Mouse (Mus musculus) forebrain, embryonic 16.5 days (tissue): ENCODE measurements around the gene Pdlim4. TPM values are rescaled to one million over a fixed set of nuclear protein-coding genes. Genes with fewer than 3 reads are reported as not detected.

Experiments used
- ATAC-seq: fragments of 200-750 bp; cut with Nextera tagmentation; 2 replicates; pipeline ENCODE4 v1.8.0; 2017; ENCODE audit warnings: mild to moderate bottlenecking, moderate library complexity
- H3K27ac ChIP-seq: fragments of 300-500 bp; sonication (generic); 2 replicates; pipeline ENCODE4 v1.5.1; 2014; ENCODE audit warnings: low read length, control low read depth
- H3K27me3 ChIP-seq: fragments of 300-500 bp; sonication (generic); replicated peaks from 2 replicates; pipeline ENCODE4 v1.6.1; 2014; ENCODE audit warnings: low read length; ENCODE audit not compliant: control insufficient read depth, insufficient read depth
- H3K36me3 ChIP-seq: fragments of 300-500 bp; sonication (generic); 2 replicates; pipeline ENCODE4 v1.6.1; 2014; ENCODE audit not compliant: control insufficient read depth, insufficient read depth
- H3K4me1 ChIP-seq: fragments of 300-500 bp; sonication (generic); replicated peaks from 2 replicates; pipeline ENCODE4 v1.6.1; 2014; ENCODE audit warnings: low read length; ENCODE audit not compliant: control insufficient read depth, insufficient read depth
- H3K4me2 ChIP-seq: fragments of 300-500 bp; sonication (generic); 2 replicates; pipeline ENCODE4 v1.6.1; 2014; ENCODE audit warnings: mild to moderate bottlenecking, low read length, control low read depth
- H3K4me3 ChIP-seq: fragments of 300-500 bp; sonication (generic); replicated peaks from 2 replicates; pipeline ENCODE4 v1.5.1; 2014; ENCODE audit warnings: mild to moderate bottlenecking, low read length, control low read depth
- H3K9ac ChIP-seq: fragments of 300-500 bp; sonication (generic); replicated peaks from 2 replicates; pipeline ENCODE4 v1.6.1; 2014; ENCODE audit warnings: low read depth, low read length, control low read depth
- H3K9me3 ChIP-seq: fragments of 300-500 bp; sonication (generic); 2 replicates; pipeline ENCODE4 v1.6.1; 2016; ENCODE audit warnings: low read length; ENCODE audit not compliant: control insufficient read depth
- WGBS: fragments of 180-500 bp; shearing (Covaris S2); extraction: QIAGEN DNeasy Blood & Tissue Kit; methylation state at CpG from one replicate; pipeline ENCODE4 v1.1.7; 2014; 5-methylcytosine and 5-hydroxymethylcytosine counted together
- polyA plus RNA-seq: library from polyadenylated mRNA; unstranded; fragments of >200 nt; fragmentation: Nextera tagmentation; extraction: Ambion mirVana; gene quantifications from 2 replicates; pipeline ENCODE4 v1.2.1, GENCODE M21; 2015

The Pdlim4 gene
- polyA plus RNA-seq, 1 experiment from 2014 or later = 45.3 TPM

DNA sequence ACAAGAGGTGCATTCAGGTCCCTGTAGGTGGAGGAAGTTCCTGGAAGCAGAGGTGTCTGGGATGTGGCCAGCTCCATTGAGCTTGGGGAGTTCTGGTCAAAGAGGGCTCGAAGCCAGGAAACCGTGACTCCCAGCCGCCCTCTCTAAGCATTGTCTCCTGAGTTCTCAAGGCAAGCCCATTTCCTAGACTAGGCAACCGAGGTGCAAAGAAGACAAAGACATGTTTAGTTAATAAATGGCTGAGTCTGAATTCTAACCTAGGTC lies 3.0 kb downstream of the Pdlim4 start:
- Histone ChIP-seq H3K27ac (no peak overlapping the region), H3K9ac (no peak overlapping the region), H3K36me3 (no peaks in the 10 kb centered on the region), H3K9me3 (no peaks in the 10 kb centered on the region), H3K27me3 (no peaks in the 10 kb centered on the region), H3K4me3 (no peak overlapping the region), H3K4me2 (no peak overlapping the region), H3K4me1 (peaks cover 33% of the 10 kb centered on the region)
- ATAC-seq = no peak
- 91% methylated on average over 4 of the region's 4 CpGs for WGBS

DNA sequence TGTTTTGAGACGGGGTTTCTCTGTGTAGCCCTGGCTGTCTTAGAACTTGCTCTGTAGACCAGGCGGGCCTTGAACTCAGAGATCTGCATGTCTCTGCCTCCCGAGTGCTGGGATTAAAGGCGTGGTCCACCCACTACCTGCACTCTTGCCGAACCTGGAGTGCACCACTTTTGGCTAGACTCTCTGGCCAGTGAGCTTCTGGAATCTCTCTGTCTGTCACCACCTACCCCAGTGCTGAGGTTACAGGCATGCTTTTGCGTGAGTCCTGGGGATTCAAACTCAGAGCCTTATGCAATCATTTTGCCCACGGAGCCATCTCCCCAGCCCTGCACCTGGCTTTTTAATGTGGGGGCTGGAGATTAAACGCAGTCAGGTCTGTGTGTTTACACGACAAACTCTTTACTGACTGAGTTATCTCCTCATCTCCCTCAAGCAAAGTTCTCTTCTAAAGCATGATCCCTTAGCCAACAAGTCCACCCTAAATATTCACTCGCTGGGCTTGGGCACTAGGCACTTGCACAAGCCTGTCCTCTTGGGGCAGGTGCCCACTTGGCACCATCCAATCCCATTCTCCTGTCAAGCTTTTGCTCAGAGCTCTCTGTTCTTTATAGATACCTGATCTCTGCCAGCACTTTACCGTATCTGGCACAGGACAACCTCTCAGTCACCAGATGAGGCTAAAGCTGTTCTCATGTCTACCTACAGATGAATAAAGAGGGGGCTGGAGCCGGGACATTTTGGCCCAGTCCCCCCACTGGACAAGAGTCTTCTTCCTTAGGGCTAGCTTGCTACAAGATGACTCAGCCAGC lies 3.5 kb downstream of the Pdlim4 start:
- no peak overlapping the region for H3K27ac ChIP-seq
- H3K4me3 ChIP-seq = no peak overlapping the region
- no peak for ATAC-seq
- H3K36me3 ChIP-seq = no peaks in the 10 kb centered on the region
- no peak overlapping the region for H3K9ac ChIP-seq
- H3K4me1 ChIP-seq = peaks cover 36% of the 10 kb centered on the region
- H3K27me3 ChIP-seq = no peaks in the 10 kb centered on the region
- 89% methylated on average over 12 of the region's 12 CpGs for WGBS
- H3K9me3 ChIP-seq = no peaks in the 10 kb centered on the region
- H3K4me2 ChIP-seq = no peak overlapping the region

DNA sequence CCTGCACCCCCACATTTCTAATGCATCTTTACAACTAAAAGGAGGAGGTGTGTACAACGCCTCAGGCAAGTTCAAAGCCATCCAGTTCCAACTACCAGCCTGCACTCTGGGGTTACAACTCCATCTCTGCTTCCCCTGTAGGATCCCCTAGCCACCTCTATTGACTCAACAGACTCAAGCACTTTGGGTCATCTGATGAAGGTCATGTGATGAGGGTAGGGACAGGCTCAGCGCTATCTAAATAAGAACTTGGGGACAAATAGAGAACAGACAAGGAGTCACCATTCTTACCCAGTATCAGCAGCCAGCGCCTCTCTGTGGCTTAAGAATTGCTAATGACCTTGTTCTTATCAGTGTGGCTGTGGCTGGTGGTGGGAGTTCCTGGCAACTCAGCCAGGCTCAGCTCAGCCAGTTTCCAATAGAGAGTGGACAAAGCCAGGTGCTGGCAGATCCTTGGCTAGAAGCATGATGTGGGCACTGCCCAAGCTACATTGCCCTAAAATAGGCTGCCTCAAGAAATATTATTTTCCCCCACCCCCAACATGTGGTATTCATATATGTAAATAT lies 4.3 kb downstream of the Pdlim4 start:
- no peak for ATAC-seq

DNA sequence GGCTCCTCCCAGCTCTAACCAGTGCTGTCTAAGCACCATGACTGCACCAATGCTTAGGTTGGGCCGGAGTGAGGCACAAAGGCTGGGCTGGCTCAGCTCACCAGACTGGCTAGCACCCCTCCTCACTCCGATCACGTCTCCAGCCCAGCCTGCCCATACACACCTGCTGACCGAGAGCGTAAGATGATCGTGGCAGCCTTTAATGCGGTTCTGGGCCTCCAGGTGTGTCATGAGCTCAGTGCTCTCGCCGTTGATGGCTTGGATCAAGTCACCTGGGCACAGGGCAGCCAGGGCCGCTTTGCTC lies 5.4 kb downstream of the Pdlim4 start:
- no peaks in the 10 kb centered on the region for H3K9me3 ChIP-seq

More for the DNA sequence above, 4.3 kb downstream of the Pdlim4 start:
- peaks cover 42% of the 10 kb centered on the region for H3K4me1 ChIP-seq
- no peaks in the 10 kb centered on the region for H3K27me3 ChIP-seq
- H3K9ac ChIP-seq = no peak overlapping the region
- 75% methylated on average over 3 of the region's 3 CpGs for WGBS
- no peaks in the 10 kb centered on the region for H3K9me3 ChIP-seq
- no peak overlapping the region for H3K27ac ChIP-seq
- H3K4me2 ChIP-seq = no peak overlapping the region
- H3K4me3 ChIP-seq = no peak overlapping the region
- H3K36me3 ChIP-seq = no peaks in the 10 kb centered on the region

DNA sequence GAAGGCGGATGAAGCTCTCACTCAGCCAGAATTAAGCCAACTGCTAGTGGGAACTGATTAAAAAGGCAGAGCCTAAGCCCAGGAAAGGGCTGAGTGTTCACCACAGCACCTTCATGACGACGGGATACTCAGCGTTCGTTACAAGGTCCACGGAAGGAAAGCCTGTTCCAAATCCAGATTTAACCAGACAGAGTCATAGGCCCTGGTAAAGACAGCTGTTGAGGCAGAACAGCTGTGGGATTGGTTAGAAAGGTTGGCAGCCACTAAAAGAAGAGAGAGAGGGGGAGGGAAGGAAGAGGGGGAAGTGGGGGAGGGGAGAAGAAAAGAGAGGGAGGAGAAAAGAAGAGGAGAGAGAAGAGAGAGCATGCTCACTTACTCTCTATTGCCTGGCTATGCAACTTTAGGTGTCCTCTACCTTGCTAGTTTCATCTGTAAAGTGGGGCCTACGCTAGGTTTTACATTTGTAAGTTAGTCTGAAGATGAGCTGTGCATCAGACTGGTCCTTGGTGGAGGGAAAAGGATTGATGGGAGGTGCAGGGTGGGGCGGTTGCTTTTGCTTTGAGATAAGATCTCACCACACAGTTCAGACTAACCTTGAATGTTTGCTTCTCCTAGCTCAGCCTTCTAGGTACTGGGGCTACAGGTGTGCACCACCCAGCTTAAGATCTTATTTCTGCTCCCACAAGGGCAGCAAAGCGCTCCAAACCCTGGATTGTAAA lies 5.9 kb downstream of the Pdlim4 start:
- Histone ChIP-seq H3K4me1 (peaks cover 48% of the 10 kb centered on the region), H3K36me3 (no peaks in the 10 kb centered on the region), H3K4me2 (no peak overlapping the region), H3K9ac (no peak overlapping the region), H3K27ac (peak overlapping the region; percentile 47), H3K9me3 (no peaks in the 10 kb centered on the region), H3K4me3 (no peak overlapping the region), H3K27me3 (no peaks in the 10 kb centered on the region)
- ATAC-seq = no peak
- 59% methylated on average over 9 of the region's 9 CpGs for WGBS

More for the DNA sequence above, 5.4 kb downstream of the Pdlim4 start:
- Histone ChIP-seq H3K4me1 (peaks cover 47% of the 10 kb centered on the region), H3K9ac (no peak overlapping the region), H3K36me3 (no peaks in the 10 kb centered on the region), H3K4me2 (no peak overlapping the region), H3K27ac (no peak overlapping the region), H3K27me3 (no peaks in the 10 kb centered on the region), H3K4me3 (no peak overlapping the region)
- no peak for ATAC-seq
- 88% methylated on average over 10 of the region's 10 CpGs for WGBS

DNA sequence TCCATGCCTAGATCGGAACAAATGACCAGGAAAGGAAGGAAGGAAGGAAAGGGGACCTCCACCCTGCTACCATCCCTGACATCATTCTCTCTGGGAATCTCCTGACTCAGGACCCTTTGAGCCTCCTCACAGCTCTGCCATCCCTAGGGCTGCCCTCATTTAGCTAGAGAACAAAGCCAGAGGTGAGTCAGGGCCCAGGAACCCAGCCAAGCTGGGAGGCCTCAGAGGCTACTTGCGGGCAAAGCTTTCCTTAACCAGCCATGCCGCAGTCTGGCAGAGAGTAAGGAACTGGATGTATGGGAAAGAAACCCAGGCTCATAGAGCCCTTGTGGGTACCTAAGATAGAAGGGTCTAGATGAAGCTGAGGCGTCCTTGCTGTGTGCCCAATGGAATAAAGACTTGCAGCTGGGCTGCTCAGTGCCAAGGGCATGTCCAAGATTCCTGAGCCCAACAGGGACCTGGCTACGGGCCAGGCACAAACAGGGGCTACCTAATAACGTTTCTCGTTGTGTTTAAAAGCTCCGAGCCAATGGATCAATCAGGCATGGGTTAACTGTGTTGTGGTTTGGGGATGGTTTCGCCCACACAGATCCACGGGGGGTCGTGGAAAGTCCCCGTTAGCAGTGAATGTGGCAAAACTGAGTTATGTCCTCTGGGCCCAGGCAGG lies 6.6 kb downstream of the Pdlim4 start:
- H3K9me3 ChIP-seq = no peaks in the 10 kb centered on the region

DNA sequence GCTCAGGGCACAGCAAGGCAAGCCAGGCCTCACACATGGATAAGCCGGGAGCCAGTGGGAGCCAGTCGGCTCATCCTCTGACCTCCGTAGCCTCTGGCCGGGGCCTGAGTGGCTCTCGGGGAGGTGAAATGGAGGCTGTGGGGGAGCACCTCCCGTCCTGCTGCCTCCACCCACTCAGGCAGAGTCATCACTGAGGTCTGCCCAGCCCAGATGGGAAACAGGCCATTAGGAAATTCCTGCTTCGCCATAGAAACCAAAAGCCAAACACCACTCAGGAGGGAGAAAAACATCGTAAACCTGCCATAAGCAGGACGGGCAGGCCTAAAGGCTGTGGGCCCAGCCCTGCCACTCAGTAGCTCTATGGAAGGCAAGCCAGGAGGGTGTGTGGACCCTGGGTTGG lies 8.5 kb downstream of the Pdlim4 start:
- WGBS = 59% methylated on average over 9 of the region's 9 CpGs
- no peak overlapping the region for H3K9ac ChIP-seq
- H3K4me2 ChIP-seq = no peak overlapping the region
- no peak for ATAC-seq
- no peaks in the 10 kb centered on the region for H3K9me3 ChIP-seq
- no peaks in the 10 kb centered on the region for H3K27me3 ChIP-seq
- no peak overlapping the region for H3K4me3 ChIP-seq
- H3K36me3 ChIP-seq = no peaks in the 10 kb centered on the region
- H3K4me1 ChIP-seq = peaks cover 44% of the 10 kb centered on the region
- H3K27ac ChIP-seq = no peak overlapping the region

More for the DNA sequence above, 6.6 kb downstream of the Pdlim4 start:
- 36% methylated on average over 12 of the region's 12 CpGs for WGBS
- Histone ChIP-seq H3K27ac (peak overlapping the region; percentile 47), H3K9ac (no peak overlapping the region), H3K27me3 (no peaks in the 10 kb centered on the region), H3K4me1 (peaks cover 47% of the 10 kb centered on the region), H3K4me3 (no peak overlapping the region), H3K36me3 (no peaks in the 10 kb centered on the region), H3K4me2 (no peak overlapping the region)
- no peak for ATAC-seq

DNA sequence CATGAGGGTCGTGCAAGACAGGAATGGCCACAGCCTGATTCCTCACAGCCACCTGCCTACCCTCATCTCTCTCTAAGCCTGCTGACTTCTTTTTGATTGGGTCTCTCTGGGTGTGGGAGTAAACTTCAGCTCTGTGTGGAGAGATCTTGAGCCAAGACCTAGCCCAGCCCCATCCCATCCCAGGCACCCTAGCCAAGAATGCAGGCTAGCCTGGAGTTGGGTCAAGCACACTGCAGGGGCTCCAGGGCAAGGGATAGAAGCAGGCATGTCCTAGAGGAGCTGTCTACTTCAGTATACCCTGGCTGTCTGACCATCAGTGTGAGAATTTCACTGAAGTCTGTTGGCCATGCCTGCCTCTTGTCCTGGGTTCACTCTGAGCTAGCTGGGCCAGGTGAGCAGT lies 9.3 kb downstream of the Pdlim4 start:
- Histone ChIP-seq H3K4me2 (no peak overlapping the region), H3K9ac (no peak overlapping the region), H3K36me3 (no peaks in the 10 kb centered on the region), H3K27me3 (no peaks in the 10 kb centered on the region), H3K9me3 (no peaks in the 10 kb centered on the region), H3K4me1 (peaks cover 44% of the 10 kb centered on the region), H3K4me3 (no peak overlapping the region), H3K27ac (peak overlapping the region; percentile 94)
- WGBS = 53% methylated on average over 1 of the region's 1 CpGs
- ATAC-seq = no peak

DNA sequence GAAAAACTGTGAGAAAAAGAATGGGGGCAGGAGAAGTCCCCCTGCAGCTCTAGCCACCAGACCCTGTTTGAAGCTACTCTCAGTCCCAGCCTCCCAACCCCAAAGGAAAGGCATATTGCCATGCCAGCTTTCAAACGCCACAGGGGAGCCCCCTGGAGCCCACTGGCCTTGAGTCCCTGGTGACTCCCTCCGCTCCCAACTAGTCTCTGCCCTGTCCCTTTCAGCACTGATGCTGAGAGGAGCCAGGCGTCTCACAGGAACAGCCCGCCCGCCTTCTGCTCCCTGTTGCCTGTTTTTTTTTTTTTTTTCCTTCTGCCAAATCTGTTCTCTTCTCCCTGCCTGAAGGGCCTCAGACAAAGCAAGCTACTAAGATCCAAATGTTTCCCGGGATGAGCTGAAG lies 10.2 kb downstream of the Pdlim4 start:
- peak; percentile 83 for ATAC-seq
- Histone ChIP-seq H3K4me1 (peaks cover 44% of the 10 kb centered on the region), H3K36me3 (no peaks in the 10 kb centered on the region), H3K9me3 (no peaks in the 10 kb centered on the region), H3K4me2 (no peak overlapping the region), H3K9ac (peak overlapping the region; percentile 44), H3K4me3 (no peak overlapping the region), H3K27ac (peak overlapping the region; percentile 94), H3K27me3 (no peaks in the 10 kb centered on the region)
- 3% methylated on average over 6 of the region's 6 CpGs for WGBS
